Mouse (Mus musculus): ENCODE measurements around the gene Aff2. TPM values are rescaled to one million over a fixed set of nuclear protein-coding genes. Genes with fewer than 3 reads are reported as not detected.

Gene Aff2
- not detected for polyA plus RNA-seq (2014; fragmentation: Illumina TruSeq; extraction: RNeasy Lipid Tissue Mini Kit (QIAGEN cat#74804); ENCODE audit: low read depth, low replicate concordance)

DNA sequence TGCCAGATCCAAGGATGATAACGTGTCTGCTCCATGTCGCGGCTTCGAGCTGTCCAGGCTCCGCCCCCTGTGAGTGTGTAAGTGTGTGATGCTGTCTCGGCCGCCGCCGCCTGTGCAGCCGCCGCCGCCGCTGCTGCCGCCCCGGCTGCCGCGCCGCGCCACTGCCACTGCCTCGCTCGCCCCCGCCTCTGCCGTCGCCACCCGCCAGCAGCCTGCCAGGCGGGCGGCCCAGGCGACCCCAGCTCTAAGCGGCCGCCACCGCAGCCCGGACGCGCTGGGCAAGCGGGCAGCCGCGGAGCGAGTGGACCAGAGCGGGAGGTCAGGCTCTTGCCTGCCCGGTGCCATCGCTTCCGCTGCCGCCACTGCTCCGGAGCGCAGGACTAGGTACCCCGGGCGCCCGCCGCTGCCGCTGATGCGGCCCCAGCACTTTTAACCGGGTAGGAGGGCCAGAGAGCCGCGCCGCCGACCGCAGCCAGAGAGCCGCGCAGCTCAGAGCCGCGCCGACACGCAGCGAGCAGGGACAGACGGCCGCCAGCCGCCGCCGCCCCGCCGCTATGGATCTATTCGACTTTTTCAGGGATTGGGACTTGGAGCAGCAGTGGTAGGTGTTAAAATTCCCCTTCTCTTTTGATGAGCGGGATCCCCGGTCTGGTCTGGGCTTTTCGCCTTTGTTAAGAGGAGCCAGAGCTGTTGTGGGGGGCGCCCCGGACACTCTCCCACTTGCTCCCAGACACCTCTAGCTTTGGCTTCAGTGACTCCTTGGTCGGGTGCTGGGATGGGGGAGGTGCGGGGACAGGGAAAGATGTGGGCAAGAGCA is at the start of gene Aff2:
Gene Aff2, plus strand, starts transcription at position 57 of the 817 bp plus-strand sequence.

